Mouse (Mus musculus): ENCODE data around the gene Cnppd1. TPM values are rescaled to one million over a fixed set of nuclear protein-coding genes. Genes with fewer than 3 reads are reported as not detected.

Cnppd1 gene
- 10 to 100 TPM; 27.9 to 35.0 TPM for total RNA-seq (2021)

DNA sequence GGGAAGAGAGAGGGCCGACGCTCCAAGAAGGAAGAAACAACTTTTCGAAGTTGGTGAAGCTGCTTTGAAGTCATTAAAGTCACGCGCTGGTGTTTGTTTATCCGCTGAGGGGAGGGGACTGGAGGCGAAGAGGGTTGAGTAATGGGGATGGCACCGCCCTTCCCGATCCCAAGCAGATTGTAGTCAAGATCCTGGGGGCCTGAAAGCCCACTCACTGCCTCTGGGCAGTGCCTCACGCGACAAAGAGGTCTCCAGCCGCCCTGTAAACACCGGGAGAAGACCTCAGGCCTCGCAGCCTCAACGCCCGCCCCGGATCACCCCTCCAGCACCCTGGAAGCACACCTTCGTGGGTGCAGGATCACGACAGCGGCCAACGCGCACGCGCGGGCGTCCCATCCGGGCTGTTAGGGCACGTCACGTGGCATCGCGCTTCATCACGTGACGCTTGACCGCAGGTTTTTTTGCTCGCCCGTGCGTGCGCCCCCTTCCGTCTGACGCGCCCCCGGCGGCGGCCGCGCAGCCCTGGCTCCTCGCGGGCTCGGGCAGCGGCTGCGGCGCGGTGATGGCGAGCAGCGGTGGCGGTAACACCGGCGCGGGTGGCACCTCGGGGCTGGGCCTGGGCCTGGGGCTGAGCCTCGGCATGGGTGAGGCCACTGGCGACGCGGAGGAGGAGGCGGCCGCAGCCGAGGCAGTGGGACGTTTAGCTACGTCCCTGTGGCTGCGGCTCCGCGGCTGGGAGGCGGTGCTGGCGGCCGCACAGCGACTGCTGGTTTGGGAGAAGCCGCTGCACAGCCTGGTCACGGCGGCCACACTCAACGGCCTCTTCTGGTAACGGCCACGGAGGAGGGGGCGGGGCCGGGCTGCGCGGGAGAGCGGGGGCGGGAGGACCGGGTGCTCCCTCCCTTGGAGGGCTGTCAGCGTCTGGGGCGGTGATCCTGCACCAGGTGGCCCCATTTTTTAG is at the start of gene Cnppd1, which contains the start of gene Retreg2:
Cnppd1 (minus strand) TSS at position 411 of the 961 bp plus-strand sequence.
Retreg2 (plus strand) TSS at position 478 of the 961 bp plus-strand sequence.
- DNase-seq: peak; percentile 97

DNA sequence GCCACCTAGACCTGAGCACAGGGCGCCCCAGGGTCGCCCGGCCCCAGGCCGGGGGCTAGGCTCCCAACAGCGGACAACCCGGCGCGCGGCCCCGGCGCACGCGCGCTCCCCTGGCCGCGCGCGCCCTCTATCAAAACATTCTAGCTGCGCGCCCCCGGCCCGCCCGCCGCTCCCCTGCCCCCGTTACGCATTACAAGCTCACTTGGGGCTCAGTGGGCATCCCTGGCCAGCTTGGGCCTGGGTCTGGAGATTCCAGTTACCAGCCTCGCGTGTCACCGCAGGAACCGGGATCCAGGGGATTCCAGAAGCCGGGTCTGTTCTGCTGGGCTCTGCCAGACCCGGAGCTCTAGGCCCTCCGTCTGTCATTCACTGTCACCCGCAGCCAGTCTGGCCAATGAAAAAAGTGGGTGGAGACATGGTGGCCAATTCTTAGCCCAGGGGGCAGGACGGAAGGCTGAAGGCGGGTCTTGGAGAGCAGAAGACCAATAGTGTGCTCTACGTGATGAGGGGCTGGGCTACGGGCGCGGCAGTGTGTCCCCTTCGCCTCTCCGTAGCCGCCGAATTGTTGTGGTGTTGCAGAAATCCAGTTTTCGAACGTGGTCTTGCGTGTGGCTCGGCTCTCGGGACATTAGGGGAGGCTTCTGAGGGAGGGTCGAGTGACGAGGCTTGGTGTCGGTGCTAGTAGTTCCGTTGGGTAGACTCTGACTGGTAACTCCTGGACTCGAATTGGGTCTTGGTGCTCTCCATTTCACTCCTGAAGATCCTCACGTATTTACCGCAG is 49.3 kb upstream of the Cnppd1 start, which contains the start of the genes Ankzf1 and Atg9a:
Ankzf1 (plus strand) TSS at position 530 of the 781 bp plus-strand sequence.
Atg9a (minus strand) TSS at position 575 of the 781 bp plus-strand sequence.
- peak; percentile 94 for DNase-seq

DNA sequence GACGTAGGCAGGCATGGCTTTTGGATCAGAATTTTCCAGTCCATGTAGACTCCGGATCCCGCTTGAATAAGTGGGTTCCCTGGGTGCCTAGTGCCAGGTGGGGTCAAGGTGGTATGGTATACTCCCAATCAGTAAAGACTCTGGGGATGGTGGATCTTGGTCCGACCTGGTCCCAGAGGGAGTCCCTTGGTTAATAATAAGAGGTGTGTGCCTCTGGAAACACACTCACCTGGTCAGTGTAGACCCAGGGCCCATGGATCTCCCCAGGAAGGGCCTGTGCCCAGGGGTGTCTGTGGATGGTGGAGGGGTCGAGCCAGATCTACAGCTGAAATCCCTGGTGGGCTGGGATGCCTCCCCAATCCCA is 48.7 kb upstream of the Cnppd1 start:
- no peak for DNase-seq

DNA sequence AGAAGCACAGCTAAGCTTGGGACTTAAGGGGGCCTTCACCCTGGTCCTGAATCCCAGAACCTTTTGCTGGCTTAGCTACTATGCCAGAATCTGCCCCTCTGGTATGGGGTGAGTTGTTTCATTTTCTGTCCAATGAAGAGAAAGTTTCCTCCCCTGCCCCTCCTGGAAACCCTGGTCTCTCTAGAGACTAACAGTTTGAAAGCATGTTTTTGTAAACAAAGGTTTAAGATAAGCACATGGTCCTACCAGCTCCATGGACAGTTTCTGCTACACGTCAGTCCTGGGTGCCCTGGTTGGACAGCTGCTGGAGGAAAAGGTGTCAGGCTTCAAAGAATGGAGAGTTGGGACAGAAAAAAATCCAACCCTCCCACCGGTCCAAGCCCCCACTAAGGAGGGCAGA is 48.1 kb upstream of the Cnppd1 start:
- no peak for DNase-seq

DNA sequence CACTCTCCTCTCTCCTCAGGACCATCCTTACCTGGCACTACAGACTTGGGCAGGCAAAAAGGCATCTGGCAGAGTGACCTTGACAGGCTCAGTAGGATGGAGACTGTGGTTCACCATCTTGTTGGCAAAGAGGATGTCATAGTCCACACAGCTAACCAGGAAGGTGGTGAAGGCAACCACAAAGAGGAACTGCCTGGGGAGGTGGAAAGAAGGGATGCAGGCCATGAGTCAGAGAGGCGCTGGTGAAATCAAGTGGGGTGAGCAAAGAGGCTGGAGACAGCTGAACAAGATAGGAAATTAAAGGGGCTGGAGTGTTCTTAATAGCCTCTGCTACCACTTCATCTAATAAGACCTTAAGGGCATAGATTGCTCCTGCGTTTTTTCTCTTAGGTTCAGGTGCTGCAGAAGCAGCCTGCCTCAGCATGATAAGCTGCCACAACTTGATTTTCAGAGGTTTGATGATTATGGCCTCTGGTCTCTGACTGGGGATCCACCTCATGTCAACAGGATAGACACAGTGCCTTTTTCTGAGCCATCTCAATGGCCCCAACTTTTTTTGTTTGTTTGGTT is 45.5 kb upstream of the Cnppd1 start:
- DNase-seq: no peak

DNA sequence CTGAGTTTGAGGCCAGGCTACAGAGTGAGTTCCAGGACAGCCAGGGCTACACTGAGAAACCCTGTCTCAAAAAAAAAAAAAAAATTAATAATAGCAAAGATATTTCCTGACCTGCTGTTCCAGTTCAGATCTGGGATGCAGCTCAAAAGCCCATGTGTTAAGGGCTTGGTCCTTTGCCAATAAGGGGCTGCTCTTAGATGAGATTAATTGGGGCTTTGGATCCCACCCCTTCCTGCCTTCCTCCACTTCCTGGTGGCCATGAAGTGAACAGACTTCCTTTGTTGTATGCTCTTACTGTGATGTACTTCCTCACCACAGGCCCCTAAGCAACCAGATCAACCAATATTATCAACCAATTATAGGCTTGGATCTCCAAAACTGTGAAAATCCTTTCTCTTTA is 44.6 kb upstream of the Cnppd1 start:
- no peak for DNase-seq

DNA sequence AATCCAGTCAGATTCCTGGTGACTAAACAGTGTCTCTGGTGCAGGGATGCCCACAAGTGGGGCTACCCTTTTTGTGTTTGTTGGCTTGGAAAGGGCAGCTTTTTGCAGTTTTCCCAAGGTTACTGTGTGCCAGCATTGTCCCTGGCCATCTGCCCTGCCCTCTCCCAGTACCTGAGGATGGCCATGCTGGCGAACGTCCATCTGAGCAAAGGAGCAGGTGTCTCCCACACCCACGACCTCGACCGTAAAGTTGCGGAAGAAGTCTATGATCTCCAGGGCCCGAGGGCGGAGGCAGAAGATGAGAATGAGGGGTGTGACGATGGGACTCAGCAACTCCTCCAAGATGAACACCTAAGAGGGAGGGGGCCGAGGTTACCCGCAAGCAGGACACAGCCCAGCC is 43.0 kb upstream of the Cnppd1 start:
- no peak for DNase-seq

DNA sequence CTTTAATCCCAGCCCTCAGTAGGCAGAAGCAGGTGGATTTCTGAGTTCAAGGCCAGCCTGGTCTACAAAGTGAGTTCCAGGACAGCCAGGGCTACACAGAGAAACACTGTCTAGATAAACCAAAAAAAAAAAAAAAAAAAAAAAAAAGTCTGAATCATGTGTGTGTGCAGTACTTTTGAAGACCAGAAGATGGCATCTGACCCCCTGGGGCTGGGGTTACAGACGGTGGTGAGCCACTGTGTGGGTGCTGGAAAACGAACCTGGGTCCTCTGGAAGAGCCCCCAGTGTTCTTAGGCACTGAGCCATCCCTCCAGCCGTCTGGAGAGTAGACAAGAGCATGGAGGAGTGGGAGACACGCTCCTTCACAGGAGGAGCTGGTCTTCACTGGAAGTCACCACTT is 39.6 kb upstream of the Cnppd1 start:
- no peak for DNase-seq

DNA sequence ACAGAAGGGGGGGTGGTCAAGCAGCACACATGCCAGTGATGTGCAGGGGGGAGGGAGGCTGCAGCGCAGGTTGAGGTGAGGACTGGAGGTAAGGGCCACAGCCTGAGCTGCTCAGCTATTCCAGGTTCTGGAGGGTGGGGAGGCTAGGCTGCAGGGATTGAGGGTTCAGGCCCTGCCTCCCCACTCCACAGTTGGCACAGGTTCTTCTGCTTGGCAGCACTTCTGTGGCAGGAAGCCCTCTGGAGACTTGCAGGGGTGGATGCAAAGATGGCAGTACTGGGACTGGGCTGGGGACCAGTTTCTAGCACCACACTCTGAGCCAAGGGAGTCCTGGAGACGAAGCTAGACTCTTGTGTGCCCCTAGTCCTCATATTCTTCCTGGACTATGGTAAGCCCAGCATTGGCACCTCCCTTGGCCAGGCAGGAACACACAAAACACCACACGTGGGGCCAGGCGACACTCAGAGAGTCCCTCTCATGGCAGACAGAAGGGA is 38.9 kb upstream of the Cnppd1 start:
- no peak for DNase-seq

DNA sequence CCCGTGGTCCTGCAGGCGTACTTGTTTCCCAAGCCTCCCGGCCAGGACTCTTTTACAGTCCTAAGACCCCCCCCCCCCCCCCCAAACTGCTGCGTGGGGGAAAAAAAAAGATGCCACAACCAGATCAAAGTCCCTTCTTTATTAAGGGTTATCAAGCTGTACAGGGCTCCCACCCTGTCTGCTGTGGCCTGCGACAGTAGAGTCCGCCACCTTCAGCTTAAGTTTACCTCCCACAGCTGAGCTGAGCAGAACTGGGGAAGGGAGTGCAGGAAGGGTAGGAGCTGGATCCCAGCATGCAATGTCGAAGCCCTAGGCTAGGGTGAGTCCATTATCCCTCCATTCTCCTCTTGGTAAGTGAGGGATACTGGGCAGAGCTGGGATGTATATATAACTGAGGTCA is 38.2 kb upstream of the Cnppd1 start:
- DNase-seq: no peak

DNA sequence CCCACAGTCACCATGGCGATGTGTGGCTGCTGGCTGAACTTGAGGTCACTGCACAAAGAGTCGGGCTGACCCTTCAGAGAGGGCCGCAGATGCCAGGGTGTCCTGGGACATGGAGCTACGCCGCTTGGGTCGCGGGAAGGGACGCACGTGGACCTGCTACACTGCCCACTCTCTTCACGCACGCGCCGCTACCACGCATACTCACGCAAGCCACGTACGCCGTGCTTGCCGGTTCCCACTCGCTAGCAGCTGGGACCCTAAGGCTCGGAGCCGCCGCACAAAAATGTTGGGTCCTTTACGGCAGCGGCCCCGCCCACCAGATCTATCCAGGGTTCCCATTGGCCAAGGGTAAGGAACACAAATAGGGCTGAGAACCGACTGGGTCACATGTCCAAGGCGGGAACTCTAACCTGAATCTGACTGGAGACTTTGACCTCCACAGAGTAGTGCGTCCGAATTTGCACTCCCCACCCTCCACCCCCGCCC is 37.6 kb upstream of the Cnppd1 start, which contains the start of gene Abcb6:
Abcb6 (minus strand) TSS at position 288 of the 486 bp plus-strand sequence.
- DNase-seq: peak; percentile 88

DNA sequence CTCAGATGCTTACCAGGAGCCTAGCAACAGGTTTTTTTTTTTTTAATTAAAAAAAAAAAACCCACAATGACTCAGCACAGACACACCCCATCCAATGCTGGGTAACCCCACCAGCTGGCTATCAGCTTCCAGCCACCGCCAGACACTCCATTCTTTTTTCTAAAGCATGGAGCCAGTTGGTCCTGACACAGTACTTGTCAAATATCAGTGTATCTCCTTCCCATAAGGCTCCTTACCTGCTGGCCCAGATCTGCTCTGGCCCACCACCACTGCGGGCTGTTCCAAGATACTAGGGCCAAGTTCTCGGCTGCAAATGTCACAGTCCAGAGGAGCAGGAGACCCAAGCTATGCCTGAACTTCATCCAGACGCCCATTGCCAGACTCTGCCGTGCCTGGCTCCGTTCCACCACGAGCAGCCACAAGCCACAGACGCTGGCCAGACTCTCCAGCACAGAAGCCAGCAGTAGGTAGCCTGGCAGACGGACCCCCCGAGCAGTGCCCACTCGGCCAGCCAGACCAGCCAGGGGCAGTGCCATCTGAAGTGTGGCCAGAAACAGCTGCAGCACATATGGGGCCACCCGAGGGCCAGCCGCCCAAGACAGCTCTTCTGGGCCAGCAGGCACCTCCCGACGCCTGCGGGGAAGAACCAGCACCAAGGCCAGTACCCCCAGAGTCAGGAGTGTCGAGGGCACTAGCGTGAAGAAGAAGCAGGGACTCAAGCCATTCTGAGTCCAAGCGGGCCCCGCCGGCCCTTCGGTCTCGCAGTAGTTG is 37.0 kb upstream of the Cnppd1 start:
- DNase-seq: peak; percentile 51

DNA sequence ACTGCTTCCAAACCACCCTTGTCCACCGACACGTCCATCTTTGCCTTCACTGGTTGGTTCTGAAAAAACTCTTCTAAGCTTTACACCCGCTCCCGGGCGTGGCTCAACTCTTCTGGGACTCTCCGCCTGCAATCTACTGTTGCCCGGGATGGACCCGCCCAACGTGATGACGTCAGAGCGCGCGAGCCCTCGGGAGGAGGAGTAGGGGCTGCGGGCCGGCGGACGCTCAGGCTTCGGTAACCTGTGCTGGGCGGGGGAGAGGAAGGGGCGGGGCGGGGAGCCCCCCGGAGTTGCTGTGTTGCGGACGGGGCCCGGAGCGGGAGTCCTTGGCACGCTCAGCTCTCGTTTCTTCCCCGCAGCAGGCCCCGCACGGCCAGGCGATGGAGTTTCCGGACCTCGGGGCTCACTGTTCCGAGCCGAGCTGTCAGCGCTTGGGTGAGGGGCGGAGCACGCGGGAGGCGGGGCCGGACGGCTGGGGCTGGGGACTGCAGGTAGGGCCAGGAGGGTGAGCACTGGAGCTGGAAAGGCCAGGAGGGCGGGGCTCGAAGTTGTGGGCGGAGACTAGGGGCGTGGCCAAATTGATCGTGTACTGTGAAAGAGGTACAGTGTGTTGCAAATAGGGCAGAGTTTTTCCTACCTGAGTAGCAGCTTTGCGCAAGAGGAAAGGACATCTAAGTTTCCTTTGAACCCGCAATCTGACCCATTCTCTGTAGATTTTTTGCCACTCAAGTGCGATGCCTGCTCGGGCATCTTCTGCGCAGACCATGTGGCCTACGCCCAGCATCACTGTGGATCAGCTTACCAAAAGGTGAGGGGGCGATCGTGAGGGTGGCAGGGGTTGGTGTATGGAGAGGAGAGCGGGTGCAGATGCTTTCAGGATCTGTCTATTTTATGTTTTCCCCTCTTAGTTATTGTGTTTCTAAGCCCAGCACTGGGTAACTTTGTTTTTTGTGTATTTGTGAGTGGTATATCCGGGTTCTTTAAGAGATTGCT is 26.3 kb upstream of the Cnppd1 start, which contains the start of gene Zfand2b:
Zfand2b (plus strand) TSS at position 175 of the 993 bp plus-strand sequence.
- DNase-seq: peak; percentile 98

DNA sequence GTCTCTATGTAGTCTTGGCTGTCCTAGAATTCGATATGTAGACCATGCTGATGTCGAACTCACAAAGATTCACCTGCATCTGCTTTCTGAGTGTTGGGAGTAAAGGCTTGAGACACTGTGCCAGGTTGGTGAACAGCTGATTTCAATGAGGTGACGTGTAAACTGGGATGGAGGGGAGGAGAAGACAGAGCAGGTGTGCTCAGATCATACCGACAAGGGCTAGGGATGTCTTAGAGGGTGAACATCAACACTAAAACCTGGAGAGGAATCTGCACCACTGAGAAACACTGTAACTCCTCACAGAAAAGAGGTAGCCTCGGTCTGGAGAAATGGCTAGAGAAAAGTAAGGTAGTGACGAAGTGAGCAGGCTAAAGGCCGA is 25.6 kb upstream of the Cnppd1 start:
- no peak for DNase-seq

DNA sequence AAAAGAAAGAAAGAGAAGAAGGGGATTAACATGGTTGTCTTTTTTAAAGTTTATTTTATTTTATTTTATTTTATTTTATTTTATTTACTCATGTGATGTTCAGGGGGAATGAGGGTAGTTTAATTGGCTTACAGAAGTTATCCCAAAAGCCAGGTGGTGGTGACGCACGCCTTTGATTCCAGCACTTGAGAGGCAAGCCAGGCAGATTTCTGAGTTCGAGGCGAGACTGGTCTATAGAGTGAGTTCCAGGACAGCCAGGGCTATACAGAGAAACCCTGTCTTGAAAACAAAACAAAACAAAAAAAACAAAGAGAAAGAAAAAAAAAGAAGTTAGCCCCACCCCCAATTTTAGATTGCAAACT is 17.7 kb upstream of the Cnppd1 start:
- DNase-seq: no peak

DNA sequence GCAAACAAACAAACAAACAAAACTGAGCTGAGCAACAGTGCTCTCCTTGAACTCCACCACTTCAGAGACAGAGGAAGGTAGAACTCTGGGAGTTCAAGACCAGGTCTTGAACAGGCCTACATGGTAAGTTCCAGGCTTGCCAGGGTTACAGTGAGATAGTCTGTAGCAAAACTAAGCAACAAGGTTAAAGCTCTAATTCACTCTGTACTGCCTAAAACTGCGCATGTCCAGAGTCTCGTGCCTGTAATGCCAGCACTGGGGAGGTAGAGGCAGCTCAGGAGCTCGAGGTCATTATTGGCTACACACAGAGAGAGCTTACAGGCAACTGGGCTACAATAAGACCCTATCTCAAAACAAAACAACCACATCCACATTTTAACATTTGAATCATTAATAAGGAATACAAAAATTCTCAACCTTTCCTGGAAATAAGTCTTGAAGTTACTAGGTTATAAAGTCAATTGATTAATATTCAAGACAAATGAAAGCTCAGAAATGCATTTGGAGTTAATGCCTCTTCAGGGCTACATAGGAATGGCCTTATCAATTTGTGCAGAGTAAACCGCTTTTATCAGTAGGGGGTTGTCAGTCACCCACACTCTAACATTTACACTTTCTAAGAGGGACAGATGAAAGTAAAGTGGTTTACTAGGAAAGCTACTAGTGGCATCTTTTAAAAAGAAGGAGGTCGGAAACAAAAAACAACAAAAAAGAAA is 17.2 kb upstream of the Cnppd1 start:
- no peak for DNase-seq

DNA sequence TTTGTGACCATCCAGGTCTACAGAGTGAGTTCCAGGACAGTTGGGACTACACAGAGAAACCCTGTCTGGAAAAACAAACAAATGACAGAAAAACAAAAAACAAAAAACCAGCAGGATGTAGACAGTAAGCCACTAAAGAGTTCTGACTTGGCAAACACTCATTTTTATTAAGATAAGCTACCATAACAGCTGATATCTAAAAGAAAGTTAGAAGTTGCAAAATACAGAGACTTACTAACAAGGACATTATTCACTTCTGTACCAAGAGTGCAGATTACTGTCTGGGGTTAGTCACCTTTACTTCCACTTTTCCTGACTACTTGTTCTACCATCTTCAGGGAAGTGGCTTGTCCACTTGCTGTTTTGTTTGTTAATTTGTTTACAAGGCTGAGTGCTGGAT is 16.5 kb upstream of the Cnppd1 start:
- DNase-seq: no peak

DNA sequence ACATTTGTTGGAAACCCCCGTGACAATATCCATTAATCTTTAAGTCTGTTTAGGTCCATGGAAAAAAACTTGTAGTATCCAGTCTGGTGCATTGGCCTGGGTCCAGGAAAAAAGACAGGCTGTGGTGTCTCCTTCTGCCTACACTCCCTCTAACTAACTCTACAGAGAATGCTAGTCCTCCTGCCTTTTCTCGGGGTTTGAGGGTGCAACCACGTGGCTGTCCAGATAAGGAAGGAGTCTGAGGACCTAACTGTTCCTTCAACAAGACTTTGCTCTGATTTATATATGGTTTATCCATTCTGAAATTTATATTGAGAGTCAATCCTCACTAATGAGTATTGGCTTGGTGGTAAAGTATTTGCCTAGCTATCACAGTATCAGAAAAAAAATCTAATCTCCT is 13.3 kb upstream of the Cnppd1 start:
- no peak for DNase-seq

DNA sequence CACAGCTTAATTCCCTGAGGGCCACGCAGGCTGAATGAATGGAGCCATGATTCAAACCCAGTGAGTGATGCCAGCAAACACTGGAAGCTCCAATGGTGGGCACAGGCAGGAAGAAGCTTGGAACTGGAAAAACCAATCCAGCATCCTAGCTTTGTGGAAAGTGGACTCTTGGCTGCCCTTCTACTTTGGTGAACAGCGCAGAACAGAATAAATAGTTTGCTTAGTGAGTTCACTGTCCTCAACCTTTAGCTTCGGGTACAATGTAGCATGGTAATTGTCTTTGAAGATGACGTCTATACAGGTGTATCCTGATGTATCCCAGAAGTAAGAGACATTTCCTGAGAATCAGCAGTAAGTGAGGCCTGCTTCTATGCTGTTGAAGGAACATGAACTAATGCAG is 6.2 kb upstream of the Cnppd1 start:
- no peak for DNase-seq
